Mouse (Mus musculus): ENCODE data around the gene Nrap.

GRCm38 (mm10) chr19:56316531-56316930 is 73.3 kb downstream of the Nrap start:
- TF ChIP-seq CTCF (IDR thresholded peaks at IDR 0.05; ENCODE audit: insufficient read depth, low read depth, low read length) (no peak), POLR2A (IDR thresholded peaks at IDR 0.05; ENCODE audit: insufficient read depth, low read depth, low read length) (no peak)
